Mouse (Mus musculus) heart, embryonic 11.5 days (tissue): Measurements from ENCODE around the gene Clasp1. TPM values are rescaled to one million over a fixed set of nuclear protein-coding genes. Genes with fewer than 3 reads are reported as not detected.
A peak's percentile ranks its signal among the peaks of the same experiment; 100 is the strongest.

Experiments
- ATAC-seq: fragments of 200-750 bp; cut with Nextera tagmentation; replicated peaks from 2 replicates; pipeline ENCODE4 v1.8.0; 2017; ENCODE audit warnings: moderate library complexity; ENCODE audit not compliant: insufficient number of reproducible peaks, low FRiP score, low TSS enrichment
- H3K27ac ChIP-seq: fragments of 300-500 bp; sonication (generic); 2 replicates; pipeline ENCODE4 v1.5.1; 2014; ENCODE audit warnings: mild to moderate bottlenecking, low read depth, low read length
- H3K27me3 ChIP-seq: fragments of 300-500 bp; sonication (generic); 2 replicates; pipeline ENCODE4 v1.6.1; 2014; ENCODE audit warnings: mild to moderate bottlenecking, low read length, mixed read lengths; ENCODE audit not compliant: control insufficient read depth, insufficient read depth
- H3K36me3 ChIP-seq: fragments of 300-500 bp; sonication (generic); 2 replicates; pipeline ENCODE4 v1.6.1; 2014; ENCODE audit warnings: mild to moderate bottlenecking, low read length, moderate library complexity, mixed read lengths; ENCODE audit not compliant: control insufficient read depth, insufficient read depth
- H3K4me1 ChIP-seq: fragments of 300-500 bp; sonication (generic); 2 replicates; pipeline ENCODE4 v1.6.1; 2014; ENCODE audit warnings: low read length; ENCODE audit not compliant: control insufficient read depth, insufficient read depth
- H3K4me2 ChIP-seq: fragments of 300-500 bp; sonication (generic); 2 replicates; pipeline ENCODE4 v1.6.1; 2014; ENCODE audit warnings: mild to moderate bottlenecking, moderate library complexity
- H3K4me3 ChIP-seq: fragments of 300-500 bp; sonication (generic); 2 replicates; pipeline ENCODE4 v1.5.1; 2014; ENCODE audit warnings: low read depth, low read length
- H3K9ac ChIP-seq: fragments of 300-500 bp; sonication (generic); 2 replicates; pipeline ENCODE4 v1.6.1; 2014; ENCODE audit warnings: mild to moderate bottlenecking, low read depth, low read length, moderate library complexity
- H3K9me3 ChIP-seq: fragments of 300-500 bp; sonication (generic); replicated peaks from 2 replicates; pipeline ENCODE4 v1.6.1; 2016; ENCODE audit warnings: low read length; ENCODE audit not compliant: control insufficient read depth
- WGBS: fragments of 180-500 bp; shearing (Covaris S2); extraction: QIAGEN DNeasy Blood & Tissue Kit; methylation state at CpG from one replicate; pipeline ENCODE4 v1.1.7; 2014; ENCODE audit not compliant: insufficient replicate concordance; 5-methylcytosine and 5-hydroxymethylcytosine counted together
- polyA plus RNA-seq: library from polyadenylated mRNA; unstranded; fragments of >200 nt; fragmentation: Nextera tagmentation; extraction: Ambion mirVana; gene quantifications from 2 replicates; pipeline ENCODE4 v1.2.1, GENCODE M21; 2014

Gene Clasp1
- polyA plus RNA-seq, 1 experiment from 2014 or later = 87.3 TPM

GRCm38 (mm10) chr1:118482285-118483019, 93.6 kb downstream of the Clasp1 start:
- Histone ChIP-seq H3K9me3 (no peaks in the 10 kb centered on the region), H3K4me3 (peak overlapping the region; percentile 50), H3K27me3 (no peaks in the 10 kb centered on the region), H3K36me3 (no peaks in the 10 kb centered on the region; the same call in 1 of the 2 replicates), H3K4me2 (peak overlapping the region; percentile 64), H3K27ac (peak overlapping the region; percentile 91), H3K4me1 (peaks cover 48% of the 10 kb centered on the region), H3K9ac (peak overlapping the region; percentile 76)
- 24% methylated on average over 8 of the region's 8 CpGs for WGBS
- peak; percentile 62; the same call in 1 of the 2 replicates for ATAC-seq

GRCm38 (mm10) chr1:118483504-118484096, 94.7 kb downstream of the Clasp1 start:
- no peak for ATAC-seq
- peaks cover 53% of the 10 kb centered on the region for H3K4me1 ChIP-seq
- no peaks in the 10 kb centered on the region for H3K27me3 ChIP-seq
- peak overlapping the region; percentile 50 for H3K4me3 ChIP-seq
- H3K9ac ChIP-seq = peak overlapping the region; percentile 76
- peak overlapping the region; percentile 91 for H3K27ac ChIP-seq
- H3K9me3 ChIP-seq = no peaks in the 10 kb centered on the region
- peak overlapping the region; percentile 64 for H3K4me2 ChIP-seq
- H3K36me3 ChIP-seq = no peaks in the 10 kb centered on the region; the same call in 1 of the 2 replicates
- WGBS = 47% methylated on average over 6 of the region's 6 CpGs

- peaks cover 48% of the 10 kb centered on the region for H3K4me1 ChIP-seq
- H3K36me3 ChIP-seq = no peaks in the 10 kb centered on the region
- WGBS = 47% methylated on average over 3 of the region's 3 CpGs
- peak overlapping the region; percentile 64 for H3K4me2 ChIP-seq
- peak overlapping the region; percentile 78 for H3K9ac ChIP-seq
- H3K27me3 ChIP-seq = no peaks in the 10 kb centered on the region
- peak overlapping the region; percentile 96 for H3K27ac ChIP-seq
- 0 out of 2 replicates have a peak, but pooled peaks have one; percentile 32 for ATAC-seq
- peak overlapping the region; percentile 50; the same call in 1 of the 2 replicates for H3K4me3 ChIP-seq
- no peaks in the 10 kb centered on the region for H3K9me3 ChIP-seq
These were observed 96.7 kb downstream of the Clasp1 start for GRCm38 (mm10) chr1:118485572-118485971.

GRCm38 (mm10) chr1:118486021-118486420, 97.2 kb downstream of the Clasp1 start:
- ATAC-seq = peak; percentile 55
- H3K4me1 ChIP-seq = peaks cover 48% of the 10 kb centered on the region
- H3K9me3 ChIP-seq = no peaks in the 10 kb centered on the region
- H3K4me3 ChIP-seq = no peak overlapping the region
- H3K27ac ChIP-seq = peak overlapping the region; percentile 96
- H3K27me3 ChIP-seq = no peaks in the 10 kb centered on the region
- H3K9ac ChIP-seq = peak overlapping the region; percentile 78
- peak overlapping the region; percentile 64 for H3K4me2 ChIP-seq
- no peaks in the 10 kb centered on the region for H3K36me3 ChIP-seq

- H3K4me3 ChIP-seq = no peak overlapping the region
- no peaks in the 10 kb centered on the region for H3K27me3 ChIP-seq
- H3K9ac ChIP-seq = no peak overlapping the region
- 69% methylated on average over 3 of the region's 3 CpGs for WGBS
- 0 out of 2 replicates have a peak, but pooled peaks cover 3% of the 10 kb centered on the region for H3K36me3 ChIP-seq
- H3K4me2 ChIP-seq = no peak overlapping the region
- H3K9me3 ChIP-seq = no peaks in the 10 kb centered on the region
- H3K4me1 ChIP-seq = peaks cover 12% of the 10 kb centered on the region
- H3K27ac ChIP-seq = no peak overlapping the region
- no peak for ATAC-seq
These were observed 104.0 kb downstream of the Clasp1 start for GRCm38 (mm10) chr1:118492811-118493210.

GRCm38 (mm10) chr1:118494551-118494950, 105.7 kb downstream of the Clasp1 start:
- WGBS = 97% methylated on average over 9 of the region's 9 CpGs
- Histone ChIP-seq H3K9ac (no peak overlapping the region), H3K4me3 (no peak overlapping the region), H3K9me3 (no peaks in the 10 kb centered on the region), H3K36me3 (peaks cover 10% of the 10 kb centered on the region; the same call in 1 of the 2 replicates), H3K4me1 (no peaks in the 10 kb centered on the region; the same call in 1 of the 2 replicates), H3K27me3 (no peaks in the 10 kb centered on the region), H3K27ac (no peak overlapping the region), H3K4me2 (no peak overlapping the region)
- ATAC-seq = no peak

- H3K27ac ChIP-seq = no peak overlapping the region
- no peaks in the 10 kb centered on the region for H3K4me1 ChIP-seq
- H3K27me3 ChIP-seq = no peaks in the 10 kb centered on the region
- H3K4me3 ChIP-seq = no peak overlapping the region
- WGBS = 68% methylated on average over 5 of the region's 5 CpGs
- peaks cover 36% of the 10 kb centered on the region for H3K36me3 ChIP-seq
- ATAC-seq = peak; percentile 68; the same call in 1 of the 2 replicates
- H3K4me2 ChIP-seq = no peak overlapping the region
- no peak overlapping the region for H3K9ac ChIP-seq
- H3K9me3 ChIP-seq = no peaks in the 10 kb centered on the region
These were observed 109.5 kb downstream of the Clasp1 start for GRCm38 (mm10) chr1:118498311-118498710.

GRCm38 (mm10) chr1:118500606-118501005, 111.7 kb downstream of the Clasp1 start:
- Histone ChIP-seq H3K36me3 (peaks cover 45% of the 10 kb centered on the region), H3K27ac (no peak overlapping the region), H3K4me2 (no peak overlapping the region), H3K9ac (no peak overlapping the region), H3K9me3 (no peaks in the 10 kb centered on the region), H3K4me1 (no peaks in the 10 kb centered on the region), H3K27me3 (no peaks in the 10 kb centered on the region), H3K4me3 (no peak overlapping the region)
- 93% methylated on average over 11 of the region's 11 CpGs for WGBS
- no peak for ATAC-seq
